Mouse (Mus musculus) brain, embryonic 14.5 days (tissue): ENCODE data around the gene Mthfsl. TPM values are rescaled to one million over a fixed set of nuclear protein-coding genes. Genes with fewer than 3 reads are reported as not detected.
A peak's percentile ranks its signal among the peaks of the same experiment; 100 is the strongest.
"Not testable (repeated sequence)": the region's sequence is repeated elsewhere in the genome, so short reads cannot be mapped to it uniquely, and the experiment has no call there.

Experiments used
- DNase-seq: peaks from one replicate; pipeline ENCODE4 v3.0.0-alpha.2; 2011; ENCODE audit warnings: low read depth
- CTCF ChIP-seq: fragments of 200-500 bp; IDR thresholded peaks from 2 replicates; pipeline ENCODE4 v1.5.1; 2012; ENCODE audit warnings: inconsistent platforms, mild to moderate bottlenecking, moderate library complexity, borderline replicate concordance; ENCODE audit not compliant: insufficient read depth, insufficient read length; ENCODE audit errors: extremely low read depth
- polyA plus RNA-seq: library from polyadenylated mRNA; depleted of rRNA; stranded (reverse); fragments of >200 nt; gene quantifications from 2 replicates; pipeline ENCODE4 v1.2.3, GENCODE M21; 2012; rRNA removed

The Mthfsl gene
- 25.1 and 26.0 TPM in 2 replicates for polyA plus RNA-seq

- DNase-seq: peak; percentile 48
Observed at GRCm38 (mm10) chr9:88719989-88720537, at the start of gene Mthfsl. TSS of gene Mthfsl (minus strand) at chr9:88720296.

GRCm38 (mm10) chr9:88769470-88769869, 49.4 kb upstream of the Mthfsl start:
- not testable (repeated sequence) for DNase-seq

- peak; percentile 11; the same call in 1 of the 2 replicates for TF ChIP-seq CTCF
- not testable (repeated sequence) for DNase-seq
Observed at GRCm38 (mm10) chr9:88746687-88747086, 26.6 kb upstream of the Mthfsl start.

GRCm38 (mm10) chr9:88746046-88746445, 25.9 kb upstream of the Mthfsl start:
- DNase-seq: not testable (repeated sequence)

GRCm38 (mm10) chr9:88735289-88735688, 15.2 kb upstream of the Mthfsl start:
- not testable (repeated sequence) for DNase-seq

GRCm38 (mm10) chr9:88733182-88733581, 13.1 kb upstream of the Mthfsl start:
- DNase-seq: not testable (repeated sequence)

- DNase-seq: not testable (repeated sequence)
Observed at GRCm38 (mm10) chr9:88732334-88732733, 12.2 kb upstream of the Mthfsl start.

GRCm38 (mm10) chr9:88731728-88732127, 11.6 kb upstream of the Mthfsl start, which contains the start of gene Bcl2a1d:
TSS of gene Bcl2a1d (minus strand) at chr9:88731914.
- DNase-seq: not testable (repeated sequence)

- DNase-seq: not testable (repeated sequence)
Observed at GRCm38 (mm10) chr9:88728311-88728710, 8.2 kb upstream of the Mthfsl start.

GRCm38 (mm10) chr9:88721628-88722027, 1.5 kb upstream of the Mthfsl start:
- not testable (repeated sequence) for DNase-seq

- peak; percentile 60 for DNase-seq
Observed at GRCm38 (mm10) chr9:88719073-88719921, 799 bp downstream of the Mthfsl start.

GRCm38 (mm10) chr9:88718593-88718992, 1.5 kb downstream of the Mthfsl start:
- peak; percentile 3 for DNase-seq

- DNase-seq: peak; percentile 56
Observed at GRCm38 (mm10) chr9:88718140-88718539, 2.0 kb downstream of the Mthfsl start.

GRCm38 (mm10) chr9:88714515-88714914, 5.6 kb downstream of the Mthfsl start:
- DNase-seq: not testable (repeated sequence)

- DNase-seq: not testable (repeated sequence)
Observed at GRCm38 (mm10) chr9:88712164-88712749, 7.8 kb downstream of the Mthfsl start.

- DNase-seq: not testable (repeated sequence)
Observed at GRCm38 (mm10) chr9:88710910-88711438, 9.1 kb downstream of the Mthfsl start.

GRCm38 (mm10) chr9:88710439-88710838, 9.7 kb downstream of the Mthfsl start:
- not testable (repeated sequence) for DNase-seq

GRCm38 (mm10) chr9:88709794-88710193, 10.3 kb downstream of the Mthfsl start:
- not testable (repeated sequence) for DNase-seq
